Mouse (Mus musculus): Measurements from ENCODE around the gene Exoc6. TPM values are rescaled to one million over a fixed set of nuclear protein-coding genes. Genes with fewer than 3 reads are reported as not detected.

The Exoc6 gene
- total and polyA plus RNA-seq, 3 experiments = 13.8 to 34.2 (median 29.8) TPM

DNA sequence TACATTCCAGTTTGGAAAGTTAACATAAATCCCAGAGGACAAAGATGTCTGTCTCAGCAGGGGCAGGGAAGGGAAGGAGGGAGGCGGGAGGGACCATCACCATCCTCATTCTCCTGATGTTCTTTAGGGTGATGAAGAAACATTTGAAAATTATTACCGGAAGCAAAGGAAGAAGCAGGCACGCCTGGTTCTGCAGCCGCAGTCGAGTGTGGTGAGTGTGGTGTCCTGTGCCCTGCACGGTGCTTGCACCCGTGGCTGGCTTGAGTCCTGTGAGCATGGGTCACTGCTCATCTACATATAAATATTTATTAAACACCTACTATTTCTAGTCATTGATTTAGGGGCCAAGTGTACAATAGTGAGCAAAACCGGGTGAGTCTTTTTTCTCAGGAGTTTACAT lies 35.5 kb downstream of the Exoc6 start:
- Histone ChIP-seq H3K36me3 (ENCODE audit: control insufficient read depth, insufficient read depth, low read length) (no peaks in the 10 kb centered on the region), H3K27ac (no peak overlapping the region), H3K27me3 (ENCODE audit: control insufficient read depth, insufficient read depth, low read length) (no peaks in the 10 kb centered on the region), H3K4me1 (ENCODE audit: control insufficient read depth, insufficient read depth, low read length) (no peaks in the 10 kb centered on the region), H3K79me2 (replicated peaks; ENCODE audit: control insufficient read depth, insufficient read depth, low read length) (no peaks in the 10 kb centered on the region), H3K4me3 (no peak overlapping the region), H3K9ac (ENCODE audit: low read depth, low read length) (no peak overlapping the region)
- intact Hi-C loops (cut with DNase I) = no loop called here
- TF ChIP-seq POLR2A (IDR thresholded peaks at IDR 0.05; ENCODE audit: insufficient read depth, low read depth, low read length) (no peak), CTCF (IDR thresholded peaks at IDR 0.05) (no peak), EP300 (IDR thresholded peaks at IDR 0.05; ENCODE audit: insufficient read depth, low read depth, low read length) (no peak)
- WGBS = 78% methylated on average over 8 of the region's 8 CpGs
- no peak for DNase-seq

DNA sequence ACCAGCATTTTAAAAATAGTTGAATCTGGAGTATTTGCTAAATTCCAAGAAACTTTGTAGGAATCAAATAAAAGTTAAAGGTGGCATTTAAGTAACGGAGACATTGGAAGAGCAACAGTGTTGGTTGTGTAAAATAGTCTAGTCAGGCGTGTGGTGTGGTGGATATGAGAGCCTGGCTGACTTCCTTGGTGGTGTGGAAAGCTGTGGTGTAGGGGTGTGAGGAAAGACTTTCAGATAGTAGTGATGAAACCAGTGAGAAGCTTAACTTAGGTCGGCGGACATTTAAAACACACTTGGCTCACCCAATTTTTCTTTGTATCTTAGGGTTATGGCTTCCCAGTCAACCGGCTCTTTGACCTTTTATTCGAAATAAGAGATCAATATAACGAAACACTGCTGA lies 40.3 kb downstream of the Exoc6 start:
- no peak for DNase-seq
- no peak overlapping the region for H3K27ac ChIP-seq
- no peaks in the 10 kb centered on the region for H3K27me3 ChIP-seq (ENCODE audit: control insufficient read depth, insufficient read depth, low read length)
- intact Hi-C loops (cut with DNase I) = no loop called here
- H3K79me2 ChIP-seq (replicated peaks; ENCODE audit: control insufficient read depth, insufficient read depth, low read length) = no peaks in the 10 kb centered on the region
- H3K36me3 ChIP-seq (ENCODE audit: control insufficient read depth, insufficient read depth, low read length) = no peaks in the 10 kb centered on the region; the same call in 1 of the 2 replicates
- no peak overlapping the region for H3K9ac ChIP-seq (ENCODE audit: low read depth, low read length)
- TF ChIP-seq EP300 (IDR thresholded peaks at IDR 0.05; ENCODE audit: insufficient read depth, low read depth, low read length) (no peak), POLR2A (IDR thresholded peaks at IDR 0.05; ENCODE audit: insufficient read depth, low read depth, low read length) (no peak), CTCF (IDR thresholded peaks at IDR 0.05) (no peak)
- no peaks in the 10 kb centered on the region for H3K4me1 ChIP-seq (ENCODE audit: control insufficient read depth, insufficient read depth, low read length)
- no peak overlapping the region for H3K4me3 ChIP-seq
- WGBS = 91% methylated on average over 7 of the region's 7 CpGs

DNA sequence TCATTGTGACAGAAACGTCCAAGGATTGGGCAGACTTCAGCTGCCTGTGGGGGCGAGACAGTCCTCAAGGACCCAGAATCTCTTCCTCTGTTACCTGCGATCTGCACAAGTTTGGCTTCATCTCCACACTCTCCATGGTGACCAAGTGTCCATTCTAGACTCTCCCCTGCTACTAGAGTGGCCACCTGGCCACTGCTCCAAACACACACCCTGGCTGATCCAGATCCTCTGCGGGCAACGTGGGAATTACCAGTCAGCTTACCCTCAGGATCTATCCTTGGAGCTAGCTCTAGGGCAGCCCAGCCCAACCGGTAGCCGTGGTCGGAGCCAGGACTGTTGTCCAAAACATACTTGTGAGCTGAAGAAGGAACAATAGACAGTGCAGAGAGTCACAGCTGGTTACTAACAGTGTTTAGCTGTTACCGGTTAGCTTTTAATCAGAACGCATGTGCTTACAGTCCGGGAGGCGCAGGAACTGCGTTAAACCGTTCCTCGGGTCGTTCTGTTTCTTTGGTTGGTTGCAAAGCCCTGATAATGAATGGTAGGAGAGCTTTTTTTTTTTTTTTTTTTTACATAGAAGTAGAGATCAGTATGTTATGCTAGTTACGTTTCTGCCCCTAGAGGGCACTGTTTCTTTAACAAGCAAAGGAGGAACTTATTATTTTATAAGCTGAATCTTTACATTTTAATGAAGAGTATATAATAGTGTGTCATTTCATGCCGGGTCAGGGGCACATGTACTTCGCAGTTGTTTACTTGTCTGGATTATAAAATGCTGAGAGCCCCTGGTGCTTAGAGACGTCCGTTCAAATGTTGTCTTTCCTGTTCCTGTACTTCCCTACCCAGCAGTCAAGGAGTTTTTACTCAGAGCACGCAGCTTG lies 52.0 kb downstream of the Exoc6 start:
- H3K9ac ChIP-seq (ENCODE audit: low read depth, low read length) = no peak overlapping the region; the same call in 1 of the 2 replicates
- H3K79me2 ChIP-seq (replicated peaks; ENCODE audit: control insufficient read depth, insufficient read depth, low read length) = no peaks in the 10 kb centered on the region
- no peak for DNase-seq
- TF ChIP-seq EP300 (IDR thresholded peaks at IDR 0.05; ENCODE audit: insufficient read depth, low read depth, low read length) (no peak), CTCF (IDR thresholded peaks at IDR 0.05) (peak; percentile 72)
- H3K4me3 ChIP-seq = no peak overlapping the region
- intact Hi-C loops (cut with DNase I) = loop anchor here (2.0 kb wide), 1 partner anchor 285 kb away; no protein-coding TSS in a partner anchor
- H3K36me3 ChIP-seq (ENCODE audit: control insufficient read depth, insufficient read depth, low read length) = no peaks in the 10 kb centered on the region
- H3K27ac ChIP-seq = no peak overlapping the region
- H3K27me3 ChIP-seq (ENCODE audit: control insufficient read depth, insufficient read depth, low read length) = no peaks in the 10 kb centered on the region
- WGBS = 31% methylated on average over 22 of the region's 22 CpGs
- H3K4me1 ChIP-seq (ENCODE audit: control insufficient read depth, insufficient read depth, low read length) = no peaks in the 10 kb centered on the region

DNA sequence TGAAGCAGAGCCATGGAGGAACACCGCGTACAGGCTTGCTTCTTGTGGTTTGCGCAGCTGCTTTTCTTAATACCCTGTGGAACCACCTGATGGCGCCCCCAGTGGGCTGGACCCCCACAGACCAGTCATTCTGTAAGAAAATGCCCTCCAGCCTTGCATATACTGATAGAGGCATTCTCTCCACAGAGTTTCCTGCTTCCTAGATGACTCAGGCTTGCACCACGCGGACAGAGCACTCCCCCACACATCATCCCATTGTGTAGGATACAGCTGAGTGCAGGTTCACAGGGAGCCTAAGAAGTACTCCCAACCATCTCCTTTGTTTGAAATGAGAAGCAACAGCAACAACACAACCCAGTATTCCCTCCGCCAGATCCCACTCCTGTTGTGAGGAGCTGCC lies 59.8 kb downstream of the Exoc6 start:
- H3K79me2 ChIP-seq (replicated peaks; ENCODE audit: control insufficient read depth, insufficient read depth, low read length) = no peaks in the 10 kb centered on the region
- no peaks in the 10 kb centered on the region for H3K4me1 ChIP-seq (ENCODE audit: control insufficient read depth, insufficient read depth, low read length)
- H3K4me3 ChIP-seq = no peak overlapping the region
- WGBS = 56% methylated on average over 7 of the region's 7 CpGs
- intact Hi-C loops (cut with DNase I) = no loop called here
- no peaks in the 10 kb centered on the region for H3K27me3 ChIP-seq (ENCODE audit: control insufficient read depth, insufficient read depth, low read length)
- peaks cover 1% of the 10 kb centered on the region; the same call in 1 of the 2 replicates for H3K36me3 ChIP-seq (ENCODE audit: control insufficient read depth, insufficient read depth, low read length)
- no peak overlapping the region for H3K9ac ChIP-seq (ENCODE audit: low read depth, low read length)
- TF ChIP-seq POLR2A (IDR thresholded peaks at IDR 0.05; ENCODE audit: insufficient read depth, low read depth, low read length) (no peak), EP300 (IDR thresholded peaks at IDR 0.05; ENCODE audit: insufficient read depth, low read depth, low read length) (no peak), CTCF (IDR thresholded peaks at IDR 0.05) (no peak)
- no peak overlapping the region for H3K27ac ChIP-seq
- DNase-seq = no peak

DNA sequence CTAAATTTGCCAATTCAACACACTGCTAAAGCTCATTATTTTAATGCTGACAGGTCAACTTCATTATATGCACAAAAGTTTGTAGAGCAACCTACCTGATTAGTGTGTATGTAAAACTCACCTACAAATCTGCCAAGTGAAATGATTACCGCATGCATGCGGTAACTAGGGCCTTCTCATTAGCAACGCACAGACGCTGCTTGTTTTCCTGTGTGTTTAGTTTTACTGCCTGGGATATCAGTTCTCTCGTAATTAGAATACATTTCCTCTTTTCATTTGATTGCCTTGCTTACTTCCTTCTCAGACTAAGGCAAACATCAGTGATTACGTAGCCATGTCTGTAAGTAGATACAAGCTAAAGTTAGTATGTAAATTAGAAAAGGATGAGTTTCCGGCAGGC lies 62.7 kb downstream of the Exoc6 start:
- Histone ChIP-seq H3K36me3 (ENCODE audit: control insufficient read depth, insufficient read depth, low read length) (peaks cover 1% of the 10 kb centered on the region; the same call in 1 of the 2 replicates), H3K79me2 (replicated peaks; ENCODE audit: control insufficient read depth, insufficient read depth, low read length) (no peaks in the 10 kb centered on the region), H3K27me3 (ENCODE audit: control insufficient read depth, insufficient read depth, low read length) (no peaks in the 10 kb centered on the region), H3K27ac (no peak overlapping the region), H3K4me1 (ENCODE audit: control insufficient read depth, insufficient read depth, low read length) (no peaks in the 10 kb centered on the region), H3K4me3 (no peak overlapping the region), H3K9ac (ENCODE audit: low read depth, low read length) (no peak overlapping the region)
- intact Hi-C loops (cut with DNase I) = no loop called here
- TF ChIP-seq POLR2A (IDR thresholded peaks at IDR 0.05; ENCODE audit: insufficient read depth, low read depth, low read length) (no peak), EP300 (IDR thresholded peaks at IDR 0.05; ENCODE audit: insufficient read depth, low read depth, low read length) (no peak), CTCF (IDR thresholded peaks at IDR 0.05) (no peak)
- no peak for DNase-seq
- 75% methylated on average over 7 of the region's 7 CpGs for WGBS

DNA sequence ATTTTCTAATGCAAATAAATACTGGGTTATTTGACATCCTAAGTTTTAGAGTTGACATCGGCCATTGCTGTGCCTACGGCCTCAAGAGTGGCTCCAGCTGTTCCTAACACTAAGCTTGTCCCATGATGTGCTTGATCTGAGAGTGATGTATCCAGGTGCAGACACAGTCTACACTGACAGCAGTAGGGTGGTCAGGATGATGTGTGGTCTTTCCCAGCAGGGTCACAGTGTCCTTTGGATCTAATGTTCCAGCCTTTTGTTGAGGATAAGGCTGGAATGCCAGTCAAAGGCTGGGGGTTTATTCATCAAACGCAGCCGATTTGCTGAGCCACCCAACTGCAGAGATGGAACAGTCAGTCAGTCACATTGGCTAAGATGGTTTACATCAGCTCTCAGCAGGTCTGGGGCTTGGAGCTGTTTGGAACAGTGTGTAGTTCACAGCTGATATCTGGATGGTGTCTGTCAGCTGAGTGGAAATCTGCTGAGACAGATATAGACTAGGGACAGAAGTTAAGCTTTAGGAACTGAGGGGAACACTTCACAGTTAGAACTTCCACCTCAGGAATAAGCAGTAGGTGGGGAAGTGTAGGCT lies 64.9 kb downstream of the Exoc6 start:
- 75% methylated on average over 4 of the region's 4 CpGs for WGBS
- intact Hi-C loops (cut with DNase I) = no loop called here
- H3K27me3 ChIP-seq (ENCODE audit: control insufficient read depth, insufficient read depth, low read length) = no peaks in the 10 kb centered on the region
- TF ChIP-seq POLR2A (IDR thresholded peaks at IDR 0.05; ENCODE audit: insufficient read depth, low read depth, low read length) = no peak
- TF ChIP-seq CTCF (IDR thresholded peaks at IDR 0.05) = no peak
- no peak for TF ChIP-seq EP300 (IDR thresholded peaks at IDR 0.05; ENCODE audit: insufficient read depth, low read depth, low read length)
- H3K4me3 ChIP-seq = no peak overlapping the region
- DNase-seq = no peak
- no peak overlapping the region for H3K9ac ChIP-seq (ENCODE audit: low read depth, low read length)
- H3K36me3 ChIP-seq (ENCODE audit: control insufficient read depth, insufficient read depth, low read length) = no peaks in the 10 kb centered on the region
- no peaks in the 10 kb centered on the region for H3K79me2 ChIP-seq (replicated peaks; ENCODE audit: control insufficient read depth, insufficient read depth, low read length)
- no peaks in the 10 kb centered on the region for H3K4me1 ChIP-seq (ENCODE audit: control insufficient read depth, insufficient read depth, low read length)
- no peak overlapping the region for H3K27ac ChIP-seq
